Mouse (Mus musculus): ENCODE results near the gene Cfap52.

- no peak for TF ChIP-seq CTCF (IDR thresholded peaks at IDR 0.05; ENCODE audit: borderline replicate concordance, control insufficient read depth, extremely low read depth, insufficient read depth, low read length, poor library complexity)
- TF ChIP-seq POLR2A (IDR thresholded peaks at IDR 0.05; ENCODE audit: control insufficient read depth, extremely low read depth, insufficient read depth, low read length, poor library complexity), result no peak
Measured at GRCm38 (mm10) chr11:67975252-67975651, 9.8 kb upstream of the Cfap52 start.
